Mouse (Mus musculus) heart, embryonic 16.5 days (tissue): ENCODE measurements at regions not wholly inside any gene's neighbourhood (a gene's known extent, or its start where the extent isn't known, plus 50 kb on each side); places are given as distances from the start of the nearest gene placed in this dataset.

Experiments used
- ATAC-seq: fragments of 200-750 bp; cut with Nextera tagmentation; replicated peaks from 2 replicates; pipeline ENCODE4 v1.8.0; 2017; ENCODE audit warnings: moderate number of reproducible peaks; ENCODE audit not compliant: insufficient read depth, low FRiP score; ENCODE audit errors: extremely low read depth
- H3K27ac ChIP-seq: fragments of 300-500 bp; sonication (generic); 2 replicates; pipeline ENCODE4 v1.5.1; 2014; ENCODE audit warnings: mild to moderate bottlenecking, low read length, control low read depth, moderate library complexity
- H3K27me3 ChIP-seq: fragments of 300-500 bp; sonication (generic); 2 replicates; pipeline ENCODE4 v1.6.1; 2014; ENCODE audit warnings: low read length, mixed read lengths; ENCODE audit not compliant: control insufficient read depth, insufficient read depth
- H3K36me3 ChIP-seq: fragments of 300-500 bp; sonication (generic); 2 replicates; pipeline ENCODE4 v1.6.1; 2014; ENCODE audit not compliant: control insufficient read depth, insufficient read depth
- H3K4me1 ChIP-seq: fragments of 300-500 bp; sonication (generic); 2 replicates; pipeline ENCODE4 v1.6.1; 2014; ENCODE audit warnings: low read length, mixed read lengths; ENCODE audit not compliant: control insufficient read depth, insufficient read depth
- H3K4me2 ChIP-seq: fragments of 300-500 bp; sonication (generic); 2 replicates; pipeline ENCODE4 v1.6.1; 2014; ENCODE audit warnings: low read depth, mild to moderate bottlenecking, control low read depth, low read length
- H3K4me3 ChIP-seq: fragments of 300-500 bp; sonication (generic); 2 replicates; pipeline ENCODE4 v1.5.1; 2014; ENCODE audit warnings: mild to moderate bottlenecking, control low read depth, low read length
- H3K9ac ChIP-seq: fragments of 300-500 bp; sonication (generic); 2 replicates; pipeline ENCODE4 v1.6.1; 2014; ENCODE audit warnings: low read length, control low read depth
- H3K9me3 ChIP-seq: fragments of 300-500 bp; sonication (generic); replicated peaks from 2 replicates; pipeline ENCODE4 v1.6.1; 2016; ENCODE audit warnings: low read length; ENCODE audit not compliant: control insufficient read depth
- WGBS: fragments of 180-500 bp; shearing (Covaris S2); extraction: QIAGEN DNeasy Blood & Tissue Kit; methylation state at CpG from one replicate; pipeline ENCODE4 v1.1.7; 2014; 5-methylcytosine and 5-hydroxymethylcytosine counted together

DNA sequence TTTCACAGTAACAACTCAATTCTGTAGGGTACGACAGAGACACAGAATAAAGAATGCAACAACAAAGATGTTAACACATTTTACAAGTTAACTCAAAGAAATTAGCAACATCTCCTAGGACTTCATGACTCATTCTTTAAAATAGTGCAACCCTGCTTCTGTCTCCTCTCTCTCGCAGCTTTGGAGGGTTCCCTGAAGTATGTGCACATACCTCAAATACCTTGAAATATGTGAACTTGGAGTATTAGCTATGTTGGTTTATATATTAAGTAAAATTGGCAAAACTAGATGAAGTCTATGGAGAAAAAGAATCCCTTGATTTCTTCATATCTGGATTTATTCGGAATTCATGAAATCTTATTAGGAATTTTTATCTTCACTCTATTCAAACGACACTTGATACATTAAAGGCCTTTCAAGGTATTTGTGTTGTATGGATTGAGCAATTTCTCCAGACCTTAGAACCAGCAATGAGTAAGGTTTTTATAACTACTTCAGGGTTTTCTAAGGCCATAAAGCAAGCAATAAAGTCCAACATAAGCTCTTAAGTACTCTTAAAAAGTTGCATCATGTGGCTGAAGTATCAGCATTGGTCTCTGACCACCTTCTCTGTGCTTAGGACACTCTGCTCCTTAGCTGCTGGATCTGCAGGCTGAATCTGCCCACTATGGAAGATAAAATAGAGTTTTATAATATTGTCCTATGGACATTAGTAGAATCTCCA is 82.8 kb upstream of the Robo1 start:
- ATAC-seq: no peak
- WGBS: 75% methylated on average over 4 of the region's 4 CpGs
- Histone ChIP-seq H3K4me1 (0 out of 2 replicates have a peak, but pooled peaks cover 3% of the 10 kb centered on the region), H3K4me2 (no peak overlapping the region), H3K27me3 (no peaks in the 10 kb centered on the region), H3K36me3 (no peaks in the 10 kb centered on the region), H3K9ac (no peak overlapping the region), H3K9me3 (no peaks in the 10 kb centered on the region), H3K27ac (no peak overlapping the region), H3K4me3 (no peak overlapping the region)

DNA sequence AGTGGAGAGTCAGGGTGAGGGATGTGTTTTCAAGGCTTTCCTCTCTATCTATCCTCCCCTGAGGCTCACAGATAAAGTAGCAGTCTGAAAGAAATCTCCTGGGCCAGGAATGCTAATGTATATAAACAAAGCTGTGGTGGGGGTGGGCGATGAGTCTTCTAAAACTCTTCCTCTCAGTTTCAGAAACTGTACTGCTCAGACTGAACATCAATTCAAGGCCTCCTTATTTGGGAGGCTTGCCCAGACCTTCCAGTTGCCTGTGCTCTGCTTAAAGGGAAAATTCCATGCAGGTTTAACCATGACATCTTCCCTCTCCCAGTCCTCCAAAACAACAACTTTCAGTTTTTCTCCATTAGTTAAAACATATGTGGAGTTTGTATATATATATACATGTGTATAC is 73.7 kb upstream of the Robo1 start:
- Histone ChIP-seq H3K27me3 (no peaks in the 10 kb centered on the region), H3K4me2 (no peak overlapping the region), H3K4me1 (no peaks in the 10 kb centered on the region), H3K9me3 (no peaks in the 10 kb centered on the region), H3K27ac (no peak overlapping the region), H3K36me3 (no peaks in the 10 kb centered on the region), H3K4me3 (no peak overlapping the region), H3K9ac (no peak overlapping the region)
- 16% methylated on average over 1 of the region's 1 CpGs for WGBS
- no peak for ATAC-seq

DNA sequence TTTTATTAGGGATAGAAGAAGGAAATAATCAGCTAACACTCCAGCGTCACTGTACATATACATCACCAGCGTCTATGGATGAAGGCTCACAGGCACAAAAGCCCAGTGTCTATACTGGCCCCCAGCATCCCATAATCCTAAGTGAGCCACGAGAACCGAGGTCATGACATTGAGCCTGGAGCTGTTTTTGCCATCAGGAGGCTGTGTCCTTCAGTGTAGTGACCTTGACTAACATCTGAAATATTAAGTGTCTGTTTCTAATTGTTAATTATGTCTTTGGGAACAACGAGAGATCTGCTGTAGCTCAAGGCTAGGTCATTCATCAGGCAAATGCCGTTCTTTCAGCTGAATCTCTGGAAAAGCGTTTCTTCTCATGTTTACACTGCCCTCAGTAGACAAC is 68.5 kb upstream of the Robo1 start:
- ATAC-seq: no peak
- Histone ChIP-seq H3K4me3 (no peak overlapping the region), H3K4me1 (no peaks in the 10 kb centered on the region), H3K9ac (no peak overlapping the region), H3K4me2 (no peak overlapping the region), H3K9me3 (no peaks in the 10 kb centered on the region), H3K27me3 (no peaks in the 10 kb centered on the region), H3K36me3 (no peaks in the 10 kb centered on the region), H3K27ac (no peak overlapping the region)
- 69% methylated on average over 7 of the region's 7 CpGs for WGBS

DNA sequence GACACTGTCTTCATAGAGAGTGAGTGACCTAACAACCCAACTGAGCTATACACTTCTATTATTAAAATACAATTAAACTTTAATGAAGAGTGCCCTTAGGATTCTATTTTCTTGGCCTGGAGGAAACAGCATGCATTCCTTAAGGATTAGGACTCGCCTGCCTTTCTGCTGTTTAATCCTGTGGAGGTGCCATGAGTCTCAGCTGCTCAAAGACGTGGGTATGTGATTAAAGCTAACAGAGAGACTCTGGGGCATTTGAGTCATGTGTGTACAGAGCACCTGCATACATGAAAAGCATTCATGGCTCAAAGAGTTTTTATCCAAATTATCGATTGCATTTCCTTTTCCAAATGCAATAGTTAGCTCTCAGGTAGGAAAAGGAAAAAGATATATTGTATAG is 51.7 kb upstream of the Robo1 start:
- H3K4me3 ChIP-seq: no peak overlapping the region
- ATAC-seq: no peak
- H3K27me3 ChIP-seq: no peaks in the 10 kb centered on the region
- H3K27ac ChIP-seq: no peak overlapping the region
- H3K9me3 ChIP-seq: no peaks in the 10 kb centered on the region
- H3K4me1 ChIP-seq: no peaks in the 10 kb centered on the region
- no peak overlapping the region for H3K4me2 ChIP-seq
- no peaks in the 10 kb centered on the region for H3K36me3 ChIP-seq
- H3K9ac ChIP-seq: no peak overlapping the region
- 56% methylated on average over 3 of the region's 3 CpGs for WGBS
